Mouse (Mus musculus) gastrocnemius, postnatal 36 days (tissue): ENCODE measurements around the gene Agpat4. TPM values are rescaled to one million over a fixed set of nuclear protein-coding genes. Genes with fewer than 3 reads are reported as not detected.
"Not testable (repeated sequence)": the region's sequence is repeated elsewhere in the genome, so short reads cannot be mapped to it uniquely, and the experiment has no call there.

ENCODE experiments used
- DNase-seq, 2 experiments: peaks; one replicate each; pipeline ENCODE4 v3.0.0; 2022
- intact Hi-C: fragments of 180-260 bp; cut with DNase I; formaldehyde crosslinking; loops from one replicate; pipeline ENCODE4 v1.15.1; 2025
- total RNA-seq, 2 experiments: library from RNA; stranded (reverse); gene quantifications; 2 replicates each; pipeline ENCODE4 v1.2.3; 2021

Gene Agpat4
- total RNA-seq, 2 experiments from 2014 or later, result 1.9 to 2.8 TPM

GRCm38 (mm10) chr17:12121226-12121794, 2.8 kb downstream of the Agpat4 start:
- intact Hi-C loops, result no loop called here
- no peak for DNase-seq

- DNase-seq, intact Hi-C loops: not testable (repeated sequence)
Observed at GRCm38 (mm10) chr17:12122262-12122661, 3.8 kb downstream of the Agpat4 start.

DNA sequence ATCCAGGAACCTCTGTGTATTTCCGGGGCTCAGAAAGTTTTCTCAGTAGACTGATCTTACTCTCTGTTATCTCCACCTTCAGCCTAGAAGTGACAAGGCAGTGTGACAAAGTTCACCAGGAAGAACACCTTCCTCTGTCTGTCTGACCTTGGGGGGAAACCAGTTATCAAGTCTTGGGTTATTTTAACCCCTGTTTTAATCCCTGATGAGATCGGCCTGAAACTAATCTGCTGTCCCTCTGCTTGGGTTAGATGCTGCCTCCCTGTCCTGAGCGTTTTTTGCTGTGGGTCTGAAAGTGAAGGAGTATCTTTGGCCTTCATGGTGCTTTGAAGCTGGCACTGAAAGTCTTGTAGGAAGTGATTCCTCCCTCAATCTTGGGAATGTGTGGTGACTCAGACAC, 4.7 kb downstream of the Agpat4 start:
- intact Hi-C loops, result no loop called here
- DNase-seq, result no peak

- intact Hi-C loops, result no loop called here
- no peak for DNase-seq
Observed at GRCm38 (mm10) chr17:12127056-12127455, 8.6 kb downstream of the Agpat4 start.

GRCm38 (mm10) chr17:12128976-12129375, 10.5 kb downstream of the Agpat4 start:
- no peak for DNase-seq
- intact Hi-C loops, result no loop called here

GRCm38 (mm10) chr17:12131171-12131570, 12.7 kb downstream of the Agpat4 start:
- intact Hi-C loops, result no loop called here
- no peak for DNase-seq

GRCm38 (mm10) chr17:12131581-12131980, 13.1 kb downstream of the Agpat4 start:
- no peak for DNase-seq
- intact Hi-C loops, result no loop called here

GRCm38 (mm10) chr17:12132904-12133303, 14.4 kb downstream of the Agpat4 start:
- no peak for DNase-seq
- intact Hi-C loops, result no loop called here

DNA sequence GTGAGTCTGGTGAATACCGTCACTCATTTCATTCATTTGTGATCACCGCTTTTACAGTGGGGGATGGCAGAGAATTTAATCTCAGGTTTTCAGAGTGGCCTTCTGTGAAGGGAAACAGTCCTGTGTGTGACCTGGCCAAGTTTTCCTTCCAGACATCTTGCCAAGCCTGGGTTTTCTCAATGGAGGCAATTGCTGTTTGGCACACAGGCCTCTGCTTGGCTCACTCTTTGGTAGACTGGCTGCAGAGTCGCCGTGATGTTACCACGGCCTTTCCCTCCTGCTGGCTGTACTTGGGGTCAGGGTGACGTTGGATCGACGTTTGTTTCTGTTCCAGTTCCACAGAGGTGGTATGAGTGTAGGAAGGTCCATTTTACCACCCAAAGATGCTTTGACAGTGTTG, 15.5 kb downstream of the Agpat4 start:
- intact Hi-C loops, result no loop called here

GRCm38 (mm10) chr17:12134975-12135633, 16.6 kb downstream of the Agpat4 start:
- no peak for DNase-seq
- intact Hi-C loops, result no loop called here

More for the DNA sequence above, 15.5 kb downstream of the Agpat4 start:
- DNase-seq, result no peak

DNA sequence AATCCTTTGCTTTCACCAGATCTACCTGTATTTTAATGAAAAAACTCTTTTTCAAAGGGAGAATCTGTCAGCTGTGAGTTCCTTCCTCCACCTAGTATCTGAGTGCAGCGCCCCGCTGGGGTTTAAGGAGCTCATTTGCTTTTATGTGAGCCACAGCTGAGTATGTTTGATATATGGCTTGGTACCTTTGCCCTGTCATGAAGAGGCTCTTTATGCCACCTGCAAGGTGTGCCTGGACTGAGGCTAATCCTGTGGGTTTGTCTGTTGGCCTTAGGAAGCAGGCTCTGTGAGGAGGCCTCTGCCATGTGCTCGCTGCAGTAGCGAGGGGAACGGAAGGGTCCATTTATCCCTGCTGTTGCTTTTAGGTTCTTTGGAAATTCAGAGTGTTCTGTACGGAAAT, 19.9 kb downstream of the Agpat4 start:
- no peak for DNase-seq
- intact Hi-C loops, result no loop called here

- intact Hi-C loops, result no loop called here
- DNase-seq, result no peak
Observed at GRCm38 (mm10) chr17:12143948-12144364, 25.5 kb downstream of the Agpat4 start.

DNA sequence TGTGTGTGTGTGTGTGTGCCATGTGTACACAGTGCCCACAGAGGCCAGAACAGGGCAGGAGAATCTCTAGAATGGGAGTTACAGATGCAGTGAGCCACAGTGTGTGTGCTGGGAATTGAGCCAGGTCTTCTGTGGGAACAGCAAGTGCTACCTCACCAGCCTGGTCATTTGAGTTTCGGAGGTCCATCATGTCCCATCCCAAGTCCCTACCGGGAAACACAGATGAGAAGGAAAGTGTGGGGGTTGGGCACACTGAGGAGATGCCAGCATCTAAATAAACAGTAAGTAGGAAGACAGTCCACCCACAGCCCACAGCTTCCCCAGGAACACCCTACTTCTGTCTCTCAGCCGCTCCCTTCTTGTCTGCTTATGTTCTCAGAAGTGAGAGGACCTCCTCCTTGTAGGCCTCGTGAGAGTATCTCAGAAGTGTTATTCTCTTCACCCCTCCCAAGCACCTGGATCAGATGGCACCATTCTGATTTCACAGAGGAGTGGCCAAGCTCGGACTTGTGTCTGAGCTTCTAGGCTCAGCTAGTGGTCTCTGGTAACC, 27.7 kb downstream of the Agpat4 start:
- DNase-seq, result no peak
- intact Hi-C loops, result no loop called here

- no peak for DNase-seq
- intact Hi-C loops, result no loop called here
Observed at GRCm38 (mm10) chr17:12147830-12148229, 29.3 kb downstream of the Agpat4 start.

GRCm38 (mm10) chr17:12149232-12149861, 30.8 kb downstream of the Agpat4 start:
- intact Hi-C loops, result no loop called here
- no peak for DNase-seq

DNA sequence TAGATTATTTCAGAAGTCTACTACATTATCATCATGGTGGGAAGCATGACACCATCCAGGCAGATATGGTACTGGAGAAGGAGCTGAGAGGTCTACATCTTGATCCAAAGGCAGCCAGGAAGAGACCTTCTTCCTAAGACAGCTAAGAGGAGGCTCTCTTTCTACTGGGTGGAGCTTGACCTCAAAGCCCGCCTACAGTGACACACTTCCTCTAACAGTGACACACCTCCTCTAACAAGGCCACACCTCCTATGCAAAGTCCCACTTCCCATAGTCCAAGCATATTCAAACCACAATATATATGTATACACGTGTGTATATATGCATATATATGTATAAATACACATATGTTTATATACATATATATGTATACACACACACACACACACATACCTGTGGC, 32.5 kb downstream of the Agpat4 start:
- intact Hi-C loops, result no loop called here
- DNase-seq, result no peak

DNA sequence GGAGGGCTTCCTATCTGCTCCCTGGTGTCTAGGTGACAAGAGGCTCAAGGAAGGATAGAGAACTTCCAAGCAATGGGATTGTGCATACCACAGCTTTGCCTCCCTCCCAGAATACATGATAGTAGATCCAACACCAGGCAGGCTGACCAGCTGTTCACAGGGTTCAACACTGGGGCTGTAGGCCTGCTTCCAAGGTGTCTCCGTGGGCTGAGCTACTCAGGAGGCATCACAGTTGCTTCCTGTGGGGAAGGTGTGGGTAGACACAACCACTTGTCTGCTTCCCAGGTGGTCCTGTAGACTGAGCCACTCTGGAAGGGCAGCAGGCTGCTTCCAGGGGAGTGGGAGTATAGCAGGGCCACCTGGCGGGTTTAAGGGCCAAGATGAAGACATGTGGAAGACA, 35.8 kb downstream of the Agpat4 start:
- intact Hi-C loops, result no loop called here
- DNase-seq, result no peak

GRCm38 (mm10) chr17:12155236-12155635, 36.7 kb downstream of the Agpat4 start:
- no peak for DNase-seq
- intact Hi-C loops, result no loop called here

- intact Hi-C loops, result no loop called here
- no peak for DNase-seq
Observed at GRCm38 (mm10) chr17:12155872-12156271, 37.4 kb downstream of the Agpat4 start.

GRCm38 (mm10) chr17:12156661-12157060, 38.2 kb downstream of the Agpat4 start:
- DNase-seq, result no peak
- intact Hi-C loops, result no loop called here

DNA sequence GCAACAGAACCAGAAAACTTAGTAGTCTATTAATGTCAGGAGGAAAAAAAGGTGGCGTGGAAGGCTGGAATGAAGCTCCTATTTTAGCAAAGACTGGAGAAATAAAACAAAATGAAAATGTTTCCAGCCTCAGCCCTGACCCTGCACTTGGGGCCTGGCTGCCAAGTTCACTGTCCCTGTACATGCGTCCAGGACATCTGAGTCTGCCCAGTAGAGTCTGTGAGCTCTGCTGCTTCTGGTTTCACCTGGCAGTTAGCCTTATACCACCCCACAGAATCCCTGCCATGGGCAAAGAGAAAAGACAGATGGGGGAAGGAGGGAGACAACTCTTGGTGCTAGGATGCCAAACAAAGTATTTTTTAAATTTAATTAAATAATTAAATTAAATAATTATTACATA, 38.7 kb downstream of the Agpat4 start:
- intact Hi-C loops, result no loop called here
- peak in 1 of 2 experiments; percentile 26 for DNase-seq
